Mouse (Mus musculus) E14TG2a.4 (cell line): ENCODE measurements at regions not wholly inside any gene's neighbourhood (a gene's known extent, or its start where the extent isn't known, plus 50 kb on each side); places are given as distances from the start of the nearest gene placed in this dataset.

Experiments
- H3K27me3 ChIP-seq: 2 replicates; pipeline ENCODE4 v1.6.1; 2014; ENCODE audit warnings: low read length, control low read depth; ENCODE audit not compliant: insufficient read depth
- H3K36me3 ChIP-seq: 2 replicates; pipeline ENCODE4 v1.6.1; 2014; ENCODE audit warnings: low read length, control low read depth; ENCODE audit not compliant: insufficient read depth
- H3K4me1 ChIP-seq: replicated peaks from 2 replicates; pipeline ENCODE4 v1.6.1; 2014; ENCODE audit warnings: low read depth, low read length, control low read depth
- H3K4me3 ChIP-seq: replicated peaks from 2 replicates; pipeline ENCODE4 v1.5.1; 2014; ENCODE audit warnings: mild to moderate bottlenecking, low read length
- H3K9me3 ChIP-seq: 2 replicates; pipeline ENCODE4 v1.6.1; 2014; ENCODE audit warnings: low read length, control low read depth
- CTCF ChIP-seq: conservative IDR thresholded peaks from 2 replicates; pipeline ENCODE4 v1.5.1; 2014; ENCODE audit warnings: low read length
- NANOG ChIP-seq: IDR thresholded peaks from 2 replicates; pipeline ENCODE4 v1.6.1; 2014; ENCODE audit warnings: borderline replicate concordance, low read length, mixed read lengths
- POU5F1 ChIP-seq: IDR thresholded peaks from 2 replicates; pipeline ENCODE4 v1.6.1; 2014; ENCODE audit warnings: low read length, borderline replicate concordance

- TF ChIP-seq CTCF (no peak), NANOG (no peak), POU5F1 (no peak)
- Histone ChIP-seq H3K4me3 (no peak overlapping the region), H3K9me3 (no peaks in the 10 kb centered on the region), H3K27me3 (no peaks in the 10 kb centered on the region), H3K4me1 (no peaks in the 10 kb centered on the region), H3K36me3 (no peaks in the 10 kb centered on the region)
Measured at GRCm38 (mm10) chr2:64536032-64536431, 438.2 kb upstream of the Fign start.

- no peak for TF ChIP-seq CTCF
- no peak for TF ChIP-seq NANOG
- TF ChIP-seq POU5F1, result no peak
- H3K9me3 ChIP-seq, result no peaks in the 10 kb centered on the region
- H3K4me3 ChIP-seq, result no peak overlapping the region
- H3K36me3 ChIP-seq, result no peaks in the 10 kb centered on the region
- no peaks in the 10 kb centered on the region for H3K4me1 ChIP-seq
- H3K27me3 ChIP-seq, result no peaks in the 10 kb centered on the region
Measured at GRCm38 (mm10) chr2:64535351-64535851, 437.6 kb upstream of the Fign start.

DNA sequence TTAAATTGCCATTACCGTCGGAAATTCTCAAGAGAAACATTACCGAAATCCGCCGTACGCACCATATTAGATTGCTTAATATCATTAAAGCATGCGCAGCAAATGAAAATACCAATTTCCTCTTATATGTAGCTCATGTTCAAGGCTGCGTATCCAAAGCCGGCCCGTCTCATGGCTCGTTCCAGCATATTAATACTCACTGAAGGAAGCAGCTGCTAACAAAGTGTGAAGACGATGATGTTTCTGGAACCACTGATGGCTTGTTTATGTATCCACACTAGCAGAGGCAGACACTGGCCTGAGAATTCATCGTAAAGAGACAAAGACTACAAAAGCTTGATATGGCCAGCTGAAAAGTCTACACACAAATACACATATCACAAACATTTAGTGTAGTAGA, 437.0 kb upstream of the Fign start:
- TF ChIP-seq NANOG (no peak), POU5F1 (no peak), CTCF (no peak)
- Histone ChIP-seq H3K36me3 (no peaks in the 10 kb centered on the region), H3K9me3 (no peaks in the 10 kb centered on the region), H3K4me1 (no peaks in the 10 kb centered on the region), H3K27me3 (no peaks in the 10 kb centered on the region), H3K4me3 (no peak overlapping the region)

DNA sequence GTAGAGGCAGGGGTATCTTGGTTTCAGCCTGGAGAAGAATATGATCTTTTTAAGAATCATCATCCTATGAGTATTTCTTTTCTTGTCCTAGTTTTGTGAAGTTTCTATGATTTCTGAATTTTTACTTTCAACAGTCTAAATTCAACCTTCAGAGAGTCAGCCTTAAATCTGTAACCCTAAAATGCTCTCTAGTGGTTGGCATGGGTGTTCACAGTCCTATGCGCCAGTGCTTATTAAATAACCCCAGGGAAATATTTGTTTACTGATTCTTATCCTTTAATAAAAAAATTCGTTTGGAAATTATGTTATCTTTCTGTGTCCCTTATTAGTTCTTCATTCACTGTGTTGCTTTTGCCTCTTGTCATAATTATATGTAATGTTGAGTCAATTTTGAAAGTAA, 436.5 kb upstream of the Fign start:
- H3K4me3 ChIP-seq, result no peak overlapping the region
- no peaks in the 10 kb centered on the region for H3K9me3 ChIP-seq
- no peaks in the 10 kb centered on the region for H3K36me3 ChIP-seq
- no peaks in the 10 kb centered on the region for H3K27me3 ChIP-seq
- no peak for TF ChIP-seq CTCF
- no peak for TF ChIP-seq POU5F1
- TF ChIP-seq NANOG, result no peak
- H3K4me1 ChIP-seq, result no peaks in the 10 kb centered on the region

- TF ChIP-seq CTCF, result no peak
- TF ChIP-seq NANOG, result no peak
- no peak for TF ChIP-seq POU5F1
- H3K9me3 ChIP-seq, result no peaks in the 10 kb centered on the region
- peaks cover 5% of the 10 kb centered on the region; the same call in 1 of the 2 replicates for H3K4me1 ChIP-seq
Measured at GRCm38 (mm10) chr2:64522722-64523121, 424.9 kb upstream of the Fign start.

GRCm38 (mm10) chr2:64522233-64522632, 424.4 kb upstream of the Fign start:
- TF ChIP-seq NANOG, result no peak
- Histone ChIP-seq H3K4me3 (no peak overlapping the region), H3K36me3 (no peaks in the 10 kb centered on the region), H3K27me3 (no peaks in the 10 kb centered on the region), H3K9me3 (no peaks in the 10 kb centered on the region), H3K4me1 (peaks cover 5% of the 10 kb centered on the region; the same call in 1 of the 2 replicates)

More at GRCm38 (mm10) chr2:64522722-64523121, 424.9 kb upstream of the Fign start:
- H3K4me3 ChIP-seq, result no peak overlapping the region
- no peaks in the 10 kb centered on the region for H3K27me3 ChIP-seq
- H3K36me3 ChIP-seq, result no peaks in the 10 kb centered on the region

GRCm38 (mm10) chr2:64495725-64496124, 397.9 kb upstream of the Fign start:
- Histone ChIP-seq H3K9me3 (no peaks in the 10 kb centered on the region), H3K27me3 (no peaks in the 10 kb centered on the region), H3K4me1 (no peaks in the 10 kb centered on the region), H3K4me3 (no peak overlapping the region), H3K36me3 (no peaks in the 10 kb centered on the region)
- no peak for TF ChIP-seq CTCF
- no peak for TF ChIP-seq NANOG
- TF ChIP-seq POU5F1, result no peak

DNA sequence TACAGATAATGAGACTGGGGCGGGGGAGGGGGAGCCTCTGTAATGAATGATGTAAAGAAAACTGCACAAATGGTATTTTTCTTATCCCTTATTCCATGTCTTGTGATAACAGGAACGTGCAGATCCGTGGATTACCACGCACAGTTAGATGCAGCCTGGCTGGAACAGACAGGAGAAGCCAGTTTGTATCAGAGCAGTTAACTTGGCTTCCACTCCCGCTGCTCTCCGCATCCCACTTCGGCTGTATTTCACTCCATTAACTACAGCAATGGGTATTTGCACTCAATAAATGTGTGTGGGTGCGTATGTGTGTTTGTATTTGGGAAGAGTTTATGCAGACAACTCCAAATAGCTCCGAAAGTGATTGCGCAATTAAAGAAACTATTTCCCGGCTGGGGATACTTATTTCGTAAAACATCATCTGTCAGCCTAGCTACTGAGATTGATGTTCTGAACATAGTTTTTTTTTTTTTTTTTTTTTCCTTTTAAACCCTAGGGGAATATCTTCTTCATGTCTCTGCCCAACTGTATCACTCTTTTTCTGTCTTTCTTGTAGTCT, 368.7 kb upstream of the Fign start:
- no peaks in the 10 kb centered on the region for H3K4me1 ChIP-seq
- H3K4me3 ChIP-seq, result no peak overlapping the region
- H3K36me3 ChIP-seq, result no peaks in the 10 kb centered on the region
- no peaks in the 10 kb centered on the region for H3K27me3 ChIP-seq
- TF ChIP-seq NANOG (no peak), CTCF (no peak), POU5F1 (no peak)
- H3K9me3 ChIP-seq, result no peaks in the 10 kb centered on the region
